Mouse (Mus musculus): ENCODE measurements around the gene Prlr. TPM values are rescaled to one million over a fixed set of nuclear protein-coding genes. Genes with fewer than 3 reads are reported as not detected.

Gene Prlr
- total and polyA plus RNA-seq, 3 experiments, result not detected

DNA sequence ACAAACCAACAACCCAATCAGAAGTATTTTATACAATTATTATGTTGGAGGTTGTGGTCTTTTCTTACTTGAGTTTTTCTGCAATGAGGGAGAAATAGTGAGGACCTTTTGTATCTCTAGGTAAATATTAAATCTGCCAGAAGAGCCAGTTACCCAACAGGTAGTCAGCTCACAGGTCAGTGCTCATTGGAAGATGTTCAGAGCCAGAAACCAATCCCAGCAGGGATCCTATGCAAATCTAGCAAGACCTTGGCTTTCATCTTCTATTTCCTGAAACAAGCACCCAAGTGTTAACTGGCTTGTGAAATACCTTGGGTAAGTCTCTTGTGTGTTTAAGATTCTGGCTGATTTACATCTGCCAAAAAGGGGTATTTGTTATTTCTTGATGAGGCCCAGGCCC is 99.3 kb downstream of the Prlr start:
- H3K4me3 ChIP-seq (ENCODE audit: control insufficient read depth in 1 of 2, insufficient read depth in 1 of 2, low read depth in 2 of 2, low read length in 2 of 2), result no peak overlapping the region
- H3K27ac ChIP-seq (ENCODE audit: control insufficient read depth, low read depth, low read length), result no peak overlapping the region
- DNase-seq (ENCODE audit: low read depth, low spot score), result no peak
- no peaks in the 10 kb centered on the region for H3K36me3 ChIP-seq (ENCODE audit: control insufficient read depth in 1 of 2, insufficient read depth in 2 of 2, low read length in 2 of 2)
- no peaks in the 10 kb centered on the region; a peak in 1 of 4 replicates for H3K27me3 ChIP-seq (ENCODE audit: control insufficient read depth in 1 of 2, insufficient read depth in 2 of 2, low read length in 2 of 2)
- TF ChIP-seq SMC3 (IDR thresholded peaks at IDR 0.05; ENCODE audit: low read depth, low read length), result no peak
- no peak for TF ChIP-seq TBP (IDR thresholded peaks at IDR 0.05; ENCODE audit: low read depth, low read length)
- no peak for TF ChIP-seq MXI1 (IDR thresholded peaks at IDR 0.05; ENCODE audit: low read depth, low read length)
- TF ChIP-seq ZKSCAN1 (IDR thresholded peaks at IDR 0.05; ENCODE audit: low read depth, low read length), result no peak
- no peak for TF ChIP-seq BHLHE40 (IDR thresholded peaks at IDR 0.05; ENCODE audit: borderline replicate concordance, low read depth, low read length)
- no peak for TF ChIP-seq MEF2A (IDR thresholded peaks at IDR 0.05; ENCODE audit: extremely low read depth, insufficient replicate concordance, low read depth, low read length, poor library complexity, severe bottlenecking)
- no peak for TF ChIP-seq RAD21 (IDR thresholded peaks at IDR 0.05; ENCODE audit: low read depth, low read length)
- no peak for TF ChIP-seq TAL1 (IDR thresholded peaks at IDR 0.05; ENCODE audit: low read length)
- TF ChIP-seq UBTF (IDR thresholded peaks at IDR 0.05; ENCODE audit: borderline replicate concordance, insufficient read depth, low read depth, low read length), result no peak
- no peak for TF ChIP-seq TCF12 (IDR thresholded peaks at IDR 0.05; ENCODE audit: low read depth, low read length)
- TF ChIP-seq ZMIZ1 (IDR thresholded peaks at IDR 0.05; ENCODE audit: low read depth, low read length), result no peak
- no peaks in the 10 kb centered on the region for H3K79me2 ChIP-seq (ENCODE audit: control insufficient read depth, insufficient read depth, low read length, poor library complexity)
- H3K4me1 ChIP-seq (ENCODE audit: control insufficient read depth in 1 of 2, insufficient read depth in 2 of 2, low read length in 2 of 2), result no peaks in the 10 kb centered on the region
- H3K9ac ChIP-seq (ENCODE audit: control insufficient read depth, low read depth, low read length, poor library complexity, severe bottlenecking), result no peak overlapping the region
- H3K9me3 ChIP-seq (replicated peaks; ENCODE audit: insufficient read depth, low read length), result no peaks in the 10 kb centered on the region; the same call in 1 of the 2 replicates

DNA sequence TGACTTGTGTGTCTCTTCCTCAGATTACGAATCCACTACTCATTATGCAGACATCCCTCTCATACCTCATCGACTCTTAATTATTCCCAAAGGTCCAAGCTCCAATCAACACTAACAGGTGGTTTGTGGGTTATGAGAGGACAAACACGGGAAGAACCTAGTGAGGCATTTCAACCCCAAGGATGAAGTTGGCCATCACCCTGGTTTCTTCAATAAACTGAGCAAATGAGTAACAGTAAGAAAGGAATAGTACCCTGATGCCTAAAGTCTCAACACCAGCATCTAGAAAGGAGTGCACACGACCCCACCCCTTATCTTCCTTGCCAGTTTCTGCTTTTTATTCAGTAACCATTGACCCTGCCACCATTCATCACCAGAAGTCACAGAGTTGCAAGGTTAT is 100.4 kb downstream of the Prlr start:
- TF ChIP-seq POLR2AphosphoS2 (IDR thresholded peaks at IDR 0.05; ENCODE audit: low read length), result no peak
- TF ChIP-seq ZKSCAN1 (IDR thresholded peaks at IDR 0.05; ENCODE audit: low read depth, low read length), result no peak
- no peak for TF ChIP-seq RAD21 (IDR thresholded peaks at IDR 0.05; ENCODE audit: low read depth, low read length)
- TF ChIP-seq JUND (IDR thresholded peaks at IDR 0.05; ENCODE audit: low read depth, low read length), result no peak
- TF ChIP-seq GATA1 (IDR thresholded peaks at IDR 0.05; ENCODE audit: low read depth, low read length), result no peak
- TF ChIP-seq TAL1 (IDR thresholded peaks at IDR 0.05; ENCODE audit: low read length), result no peak
- no peak for TF ChIP-seq MEF2A (IDR thresholded peaks at IDR 0.05; ENCODE audit: extremely low read depth, insufficient replicate concordance, low read depth, low read length, poor library complexity, severe bottlenecking)
- no peak for TF ChIP-seq EP300 (IDR thresholded peaks at IDR 0.05; ENCODE audit: low read depth in 1 of 2, low read length in 2 of 2)
- no peak for TF ChIP-seq TBP (IDR thresholded peaks at IDR 0.05; ENCODE audit: low read depth, low read length)
- Histone ChIP-seq H3K4me1 (ENCODE audit: control insufficient read depth in 1 of 2, insufficient read depth in 2 of 2, low read length in 2 of 2) (no peaks in the 10 kb centered on the region), H3K4me3 (ENCODE audit: control insufficient read depth in 1 of 2, insufficient read depth in 1 of 2, low read depth in 2 of 2, low read length in 2 of 2) (no peak overlapping the region), H3K27me3 (ENCODE audit: control insufficient read depth in 1 of 2, insufficient read depth in 2 of 2, low read length in 2 of 2) (no peaks in the 10 kb centered on the region; a peak in 1 of 4 replicates), H3K9me3 (replicated peaks; ENCODE audit: insufficient read depth, low read length) (no peaks in the 10 kb centered on the region; the same call in 1 of the 2 replicates), H3K27ac (ENCODE audit: control insufficient read depth, low read depth, low read length) (no peak overlapping the region), H3K79me2 (ENCODE audit: control insufficient read depth, insufficient read depth, low read length, poor library complexity) (no peaks in the 10 kb centered on the region), H3K9ac (ENCODE audit: control insufficient read depth, low read depth, low read length, poor library complexity, severe bottlenecking) (no peak overlapping the region), H3K36me3 (ENCODE audit: control insufficient read depth in 1 of 2, insufficient read depth in 2 of 2, low read length in 2 of 2) (no peaks in the 10 kb centered on the region)
- DNase-seq (ENCODE audit: low read depth, low spot score), result no peak

Data from MEL (cell line).